Mouse (Mus musculus) hindbrain, embryonic 11.5 days (tissue): ENCODE data around the gene Krtap11-1. TPM values are rescaled to one million over a fixed set of nuclear protein-coding genes. Genes with fewer than 3 reads are reported as not detected.

Source experiments
- ATAC-seq: fragments of 200-750 bp; cut with Nextera tagmentation; 2 replicates; pipeline ENCODE4 v1.8.0; 2017; ENCODE audit warnings: mild to moderate bottlenecking, moderate TSS enrichment, moderate library complexity; ENCODE audit not compliant: low FRiP score
- DNase-seq: peaks from one replicate; pipeline ENCODE4 v3.0.0-alpha.2; 2015; ENCODE audit warnings: low spot score
- H3K27ac ChIP-seq: fragments of 300-500 bp; sonication (generic); 2 replicates; pipeline ENCODE4 v1.5.1; 2014; ENCODE audit warnings: mild to moderate bottlenecking, low read depth, low read length
- H3K27me3 ChIP-seq: fragments of 300-500 bp; sonication (generic); 2 replicates; pipeline ENCODE4 v1.6.1; 2014; ENCODE audit warnings: mild to moderate bottlenecking, low read length, moderate library complexity, mixed read lengths; ENCODE audit not compliant: control insufficient read depth, insufficient read depth
- H3K36me3 ChIP-seq: fragments of 300-500 bp; sonication (generic); 2 replicates; pipeline ENCODE4 v1.6.1; 2014; ENCODE audit warnings: mild to moderate bottlenecking, low read length, moderate library complexity, mixed read lengths; ENCODE audit not compliant: control insufficient read depth, insufficient read depth
- H3K4me1 ChIP-seq: fragments of 300-500 bp; sonication (generic); replicated peaks from 2 replicates; pipeline ENCODE4 v1.6.1; 2014; ENCODE audit warnings: low read length, mixed read lengths; ENCODE audit not compliant: control insufficient read depth, insufficient read depth
- H3K4me2 ChIP-seq: fragments of 300-500 bp; sonication (generic); replicated peaks from 2 replicates; pipeline ENCODE4 v1.6.1; 2014; ENCODE audit warnings: mild to moderate bottlenecking, low read depth, low read length
- H3K4me3 ChIP-seq: fragments of 300-500 bp; sonication (generic); 2 replicates; pipeline ENCODE4 v1.5.1; 2014; ENCODE audit warnings: low read depth, low read length
- H3K9ac ChIP-seq: fragments of 300-500 bp; sonication (generic); 2 replicates; pipeline ENCODE4 v1.6.1; 2014; ENCODE audit warnings: low read depth, low read length
- H3K9me3 ChIP-seq: fragments of 300-500 bp; sonication (generic); 2 replicates; pipeline ENCODE4 v1.6.1; 2016; ENCODE audit warnings: low read length; ENCODE audit not compliant: control insufficient read depth
- WGBS: fragments of 180-500 bp; shearing (Covaris S2); extraction: QIAGEN DNeasy Blood & Tissue Kit; methylation state at CpG from one replicate; pipeline ENCODE4 v1.1.7; 2014; 5-methylcytosine and 5-hydroxymethylcytosine counted together
- polyA plus RNA-seq: library from polyadenylated mRNA; unstranded; fragments of >200 nt; fragmentation: Nextera tagmentation; extraction: Ambion mirVana; gene quantifications from 2 replicates; pipeline ENCODE4 v1.2.1, GENCODE M21; 2014

Krtap11-1 gene
- polyA plus RNA-seq = not detected in 2 replicates

GRCm38 (mm10) chr16:89571083-89571482, at the start of gene Krtap11-1:
Gene Krtap11-1, minus strand, starts transcription at chr16:89571183.
- no peak within 1 kb of the TSS for H3K4me2 ChIP-seq
- H3K4me3 ChIP-seq = no peak within 1 kb of the TSS
- ATAC-seq (no peak), DNase-seq (no peak)
- H3K27ac ChIP-seq = no peak within 1 kb of the TSS
- H3K9me3 ChIP-seq = no peaks in the 10 kb centered on the region
- no peaks in the 10 kb centered on the region for H3K36me3 ChIP-seq
- no peaks in the 10 kb centered on the region for H3K4me1 ChIP-seq
- no peaks in the 10 kb centered on the region for H3K27me3 ChIP-seq
- no peak within 1 kb of the TSS for H3K9ac ChIP-seq
- 93% methylated on average over 5 of the region's 5 CpGs for WGBS

GRCm38 (mm10) chr16:89618190-89618589, 47.2 kb upstream of the Krtap11-1 start:
- Histone ChIP-seq H3K27me3 (no peaks in the 10 kb centered on the region), H3K27ac (no peak overlapping the region), H3K9ac (no peak overlapping the region), H3K4me1 (no peaks in the 10 kb centered on the region), H3K4me2 (no peak overlapping the region), H3K36me3 (no peaks in the 10 kb centered on the region), H3K4me3 (no peak overlapping the region), H3K9me3 (no peaks in the 10 kb centered on the region)
- 91% methylated on average over 7 of the region's 7 CpGs for WGBS
- ATAC-seq (no peak), DNase-seq (no peak)

DNA sequence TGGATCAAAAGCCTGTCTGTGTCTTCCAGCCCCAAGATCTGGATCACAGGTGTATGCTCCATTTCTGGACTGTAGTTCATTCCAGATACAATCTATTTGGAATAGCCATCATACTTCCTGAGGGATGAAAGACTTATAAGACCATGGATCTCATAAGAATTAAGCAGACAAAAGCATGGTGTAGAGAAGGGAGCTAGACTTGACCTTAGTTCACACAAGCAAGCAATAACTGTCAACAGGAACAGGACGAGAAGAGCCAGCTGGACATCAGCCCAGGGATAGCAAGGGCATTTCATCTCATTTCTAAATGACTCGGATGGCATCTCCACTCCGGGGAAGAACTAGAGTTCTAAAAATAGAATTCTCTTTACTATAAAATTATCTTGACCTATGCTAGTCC, 46.3 kb upstream of the Krtap11-1 start:
- H3K4me3 ChIP-seq = no peak overlapping the region
- no peaks in the 10 kb centered on the region for H3K4me1 ChIP-seq
- no peak overlapping the region for H3K27ac ChIP-seq
- H3K36me3 ChIP-seq = no peaks in the 10 kb centered on the region
- ATAC-seq (no peak), DNase-seq (no peak)
- WGBS = 85% methylated on average over 3 of the region's 3 CpGs
- no peak overlapping the region for H3K4me2 ChIP-seq
- H3K27me3 ChIP-seq = no peaks in the 10 kb centered on the region
- H3K9me3 ChIP-seq = no peaks in the 10 kb centered on the region
- no peak overlapping the region for H3K9ac ChIP-seq

- Histone ChIP-seq H3K9me3 (no peaks in the 10 kb centered on the region), H3K36me3 (no peaks in the 10 kb centered on the region), H3K9ac (no peak overlapping the region), H3K27me3 (no peaks in the 10 kb centered on the region), H3K4me2 (no peak overlapping the region), H3K4me1 (no peaks in the 10 kb centered on the region), H3K4me3 (no peak overlapping the region), H3K27ac (no peak overlapping the region)
- DNase-seq = no peak
- ATAC-seq = no peak
- WGBS = 90% methylated on average over 12 of the region's 12 CpGs
Observed at GRCm38 (mm10) chr16:89613726-89614125, 42.7 kb upstream of the Krtap11-1 start.

GRCm38 (mm10) chr16:89608791-89609185, 37.8 kb upstream of the Krtap11-1 start:
- no peak overlapping the region for H3K4me3 ChIP-seq
- no peak overlapping the region for H3K4me2 ChIP-seq
- no peaks in the 10 kb centered on the region for H3K4me1 ChIP-seq
- WGBS = 80% methylated on average over 4 of the region's 4 CpGs
- no peaks in the 10 kb centered on the region for H3K27me3 ChIP-seq
- ATAC-seq (no peak), DNase-seq (no peak)
- H3K27ac ChIP-seq = no peak overlapping the region
- no peaks in the 10 kb centered on the region for H3K9me3 ChIP-seq
- no peak overlapping the region for H3K9ac ChIP-seq
- H3K36me3 ChIP-seq = no peaks in the 10 kb centered on the region

DNA sequence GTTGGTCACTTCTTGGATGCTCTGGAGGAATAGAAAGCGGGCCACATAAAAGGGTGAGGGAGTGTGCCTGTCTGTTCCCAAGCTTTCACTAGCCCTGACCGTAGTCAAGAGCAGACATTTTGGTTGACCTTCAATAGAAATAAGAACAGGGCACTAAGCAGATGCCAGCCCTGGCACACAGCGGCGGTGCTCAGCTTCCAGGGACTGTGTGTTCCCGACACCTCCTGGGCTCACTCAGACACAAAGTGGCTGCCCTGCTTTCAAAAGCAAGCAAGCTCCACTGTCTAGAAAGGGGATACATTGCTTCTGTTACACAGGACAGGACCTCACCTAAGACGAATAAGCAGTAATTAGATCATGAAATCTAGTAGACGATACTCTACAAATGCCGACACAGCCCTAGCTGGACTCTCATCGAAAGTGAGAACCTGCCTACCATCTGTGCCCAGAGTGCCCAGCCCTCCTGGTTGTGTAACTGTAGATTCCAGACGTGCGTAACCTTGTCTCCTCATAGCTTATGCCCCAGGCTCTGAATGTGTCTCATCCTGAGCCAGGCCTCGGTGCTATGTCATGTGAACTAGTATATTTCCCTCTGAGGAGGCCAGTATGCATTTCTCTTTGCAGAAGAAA, 37.3 kb upstream of the Krtap11-1 start:
- no peak overlapping the region for H3K9ac ChIP-seq
- H3K4me3 ChIP-seq = no peak overlapping the region
- no peaks in the 10 kb centered on the region for H3K27me3 ChIP-seq
- no peaks in the 10 kb centered on the region for H3K4me1 ChIP-seq
- no peak for ATAC-seq
- no peaks in the 10 kb centered on the region for H3K9me3 ChIP-seq
- no peak overlapping the region for H3K27ac ChIP-seq
- WGBS = 94% methylated on average over 12 of the region's 12 CpGs
- no peaks in the 10 kb centered on the region for H3K36me3 ChIP-seq
- no peak for DNase-seq
- no peak overlapping the region for H3K4me2 ChIP-seq

GRCm38 (mm10) chr16:89606951-89607350, 36.0 kb upstream of the Krtap11-1 start:
- no peaks in the 10 kb centered on the region for H3K9me3 ChIP-seq
- H3K4me1 ChIP-seq = no peaks in the 10 kb centered on the region
- no peaks in the 10 kb centered on the region for H3K36me3 ChIP-seq
- no peak overlapping the region for H3K4me3 ChIP-seq
- no peak overlapping the region for H3K27ac ChIP-seq
- H3K4me2 ChIP-seq = no peak overlapping the region
- no peaks in the 10 kb centered on the region for H3K27me3 ChIP-seq
- ATAC-seq (no peak), DNase-seq (no peak)
- 94% methylated on average over 3 of the region's 3 CpGs for WGBS
- no peak overlapping the region for H3K9ac ChIP-seq

- DNase-seq (no peak), ATAC-seq (no peak)
- Histone ChIP-seq H3K4me2 (no peak overlapping the region), H3K9ac (no peak overlapping the region), H3K27me3 (no peaks in the 10 kb centered on the region), H3K4me1 (no peaks in the 10 kb centered on the region), H3K4me3 (no peak overlapping the region), H3K9me3 (0 out of 2 replicates have a peak, but pooled peaks cover under 1% of the 10 kb centered on the region), H3K36me3 (no peaks in the 10 kb centered on the region), H3K27ac (no peak overlapping the region)
- 70% methylated on average over 3 of the region's 3 CpGs for WGBS
Observed at GRCm38 (mm10) chr16:89587209-89587608, 16.2 kb upstream of the Krtap11-1 start.
